Mouse (Mus musculus) midbrain, embryonic 12.5 days (tissue): ENCODE data around the gene Smyd3. TPM values are rescaled to one million over a fixed set of nuclear protein-coding genes. Genes with fewer than 3 reads are reported as not detected.

ENCODE experiments used
- ATAC-seq: fragments of 200-750 bp; cut with Nextera tagmentation; 2 replicates; pipeline ENCODE4 v1.8.0; 2017; ENCODE audit warnings: low read depth, moderate TSS enrichment, moderate library complexity; ENCODE audit not compliant: low FRiP score
- H3K27ac ChIP-seq: fragments of 300-500 bp; sonication (generic); replicated peaks from 2 replicates; pipeline ENCODE4 v1.5.1; 2016; ENCODE audit warnings: mild to moderate bottlenecking
- H3K27me3 ChIP-seq: fragments of 300-500 bp; sonication (generic); 2 replicates; pipeline ENCODE4 v1.6.1; 2016; ENCODE audit warnings: mild to moderate bottlenecking
- H3K36me3 ChIP-seq: fragments of 300-500 bp; sonication (generic); 2 replicates; pipeline ENCODE4 v1.6.1; 2016
- H3K4me1 ChIP-seq: fragments of 300-500 bp; sonication (generic); 2 replicates; pipeline ENCODE4 v1.6.1; 2016
- H3K4me2 ChIP-seq: fragments of 300-500 bp; sonication (generic); replicated peaks from 2 replicates; pipeline ENCODE4 v1.6.1; 2016; ENCODE audit warnings: mild to moderate bottlenecking, moderate library complexity
- H3K4me3 ChIP-seq: fragments of 300-500 bp; sonication (generic); 2 replicates; pipeline ENCODE4 v1.5.1; 2016; ENCODE audit warnings: mild to moderate bottlenecking
- H3K9ac ChIP-seq: fragments of 300-500 bp; sonication (generic); replicated peaks from 2 replicates; pipeline ENCODE4 v1.6.1; 2016; ENCODE audit warnings: mild to moderate bottlenecking, moderate library complexity
- H3K9me3 ChIP-seq: fragments of 300-500 bp; sonication (generic); 2 replicates; pipeline ENCODE4 v1.6.1; 2016; ENCODE audit warnings: mild to moderate bottlenecking
- WGBS: fragments of 180-500 bp; shearing (Covaris S2); methylation state at CpG from one replicate; pipeline ENCODE4 v1.1.7; 2016; 5-methylcytosine and 5-hydroxymethylcytosine counted together
- polyA plus RNA-seq: library from polyadenylated mRNA; unstranded; fragments of >200 nt; fragmentation: Nextera tagmentation; extraction: Ambion mirVana; gene quantifications from 2 replicates; pipeline ENCODE4 v1.2.1, GENCODE M21; 2016

Smyd3 gene
- polyA plus RNA-seq, 1 experiment from 2014 or later, result 14.3 TPM

DNA sequence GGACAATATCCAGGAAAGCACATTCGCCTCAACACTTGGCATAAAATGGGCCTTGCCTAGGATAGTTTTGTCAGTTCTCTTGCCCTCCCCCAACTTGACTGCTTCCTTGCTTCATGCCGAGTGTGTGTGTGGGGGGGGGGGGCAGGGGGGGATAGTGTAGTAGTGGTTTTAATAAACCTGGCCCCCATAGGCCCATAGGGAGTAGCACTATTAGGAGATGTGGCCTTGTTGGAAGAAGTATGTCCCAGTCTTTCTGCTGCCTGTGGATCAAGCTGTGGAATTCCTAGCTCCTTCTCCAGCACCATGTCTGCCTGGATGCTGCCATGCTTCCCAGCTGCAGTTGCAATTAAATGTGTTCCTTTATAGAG is 71.0 kb downstream of the Smyd3 start:
- peak; percentile 31; the same call in 1 of the 2 replicates for ATAC-seq
- Histone ChIP-seq H3K4me3 (no peak overlapping the region), H3K27me3 (peaks cover 20% of the 10 kb centered on the region), H3K9ac (no peak overlapping the region), H3K4me2 (peak overlapping the region; percentile 19; the same call in 1 of the 2 replicates), H3K36me3 (no peaks in the 10 kb centered on the region), H3K9me3 (no peaks in the 10 kb centered on the region), H3K27ac (no peak overlapping the region), H3K4me1 (peaks cover 12% of the 10 kb centered on the region)
- WGBS, result 35% methylated on average over 2 of the region's 2 CpGs

GRCm38 (mm10) chr1:179446127-179446844 is 71.6 kb downstream of the Smyd3 start:
- ATAC-seq, result peak; percentile 81
- Histone ChIP-seq H3K4me3 (no peak overlapping the region), H3K36me3 (no peaks in the 10 kb centered on the region), H3K9ac (no peak overlapping the region), H3K9me3 (no peaks in the 10 kb centered on the region), H3K4me2 (peak overlapping the region; percentile 19; the same call in 1 of the 2 replicates), H3K27me3 (peaks cover 20% of the 10 kb centered on the region), H3K4me1 (peaks cover 12% of the 10 kb centered on the region), H3K27ac (no peak overlapping the region)
- 31% methylated on average over 17 of the region's 17 CpGs for WGBS

DNA sequence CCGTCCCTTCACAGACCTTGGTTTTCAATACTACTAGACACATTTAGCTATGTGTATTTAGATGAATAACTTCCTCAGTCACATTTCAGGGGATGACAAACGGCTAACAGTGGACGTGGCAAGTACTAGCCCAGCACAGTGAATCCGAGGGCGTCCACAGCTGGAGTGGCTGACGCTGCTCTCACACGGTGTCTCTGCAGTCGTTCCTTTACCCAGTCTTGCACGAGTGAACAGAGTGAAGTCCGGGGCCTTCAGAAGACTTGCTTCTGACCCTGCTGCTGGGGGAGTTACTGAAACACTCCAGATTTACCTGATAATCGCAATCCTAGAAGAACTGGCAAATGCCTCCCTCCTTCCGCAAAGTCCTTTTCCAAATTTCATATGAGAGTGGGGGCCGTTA is 74.0 kb downstream of the Smyd3 start:
- peaks cover 20% of the 10 kb centered on the region for H3K27me3 ChIP-seq
- H3K9ac ChIP-seq, result no peak overlapping the region
- H3K27ac ChIP-seq, result no peak overlapping the region
- H3K4me3 ChIP-seq, result no peak overlapping the region
- H3K4me2 ChIP-seq, result no peak overlapping the region
- H3K4me1 ChIP-seq, result peaks cover 12% of the 10 kb centered on the region
- 86% methylated on average over 13 of the region's 13 CpGs for WGBS
- no peaks in the 10 kb centered on the region for H3K36me3 ChIP-seq
- ATAC-seq, result no peak
- H3K9me3 ChIP-seq, result no peaks in the 10 kb centered on the region

DNA sequence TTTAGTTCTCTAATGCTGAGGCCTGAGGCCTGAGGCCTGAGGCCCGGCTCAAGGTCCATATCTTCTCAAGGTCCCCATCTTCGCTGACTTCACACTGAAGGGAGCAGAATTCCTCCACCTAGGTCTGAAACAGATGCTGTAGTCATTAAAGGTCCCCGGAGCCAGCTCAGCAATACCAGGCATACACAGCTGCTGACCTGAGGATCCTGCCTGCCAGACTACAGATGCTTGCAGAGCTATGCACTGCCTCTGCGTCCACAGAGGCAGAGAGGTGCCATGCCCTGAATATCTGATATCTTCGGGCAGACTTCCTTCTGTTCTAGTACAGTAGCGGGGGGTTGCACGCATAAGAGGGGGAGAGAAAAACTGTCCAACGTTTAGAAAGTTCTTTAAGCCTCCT is 74.4 kb downstream of the Smyd3 start:
- Histone ChIP-seq H3K9me3 (no peaks in the 10 kb centered on the region), H3K4me3 (no peak overlapping the region), H3K4me1 (peaks cover 12% of the 10 kb centered on the region), H3K27me3 (peaks cover 20% of the 10 kb centered on the region), H3K27ac (no peak overlapping the region), H3K9ac (no peak overlapping the region), H3K36me3 (no peaks in the 10 kb centered on the region), H3K4me2 (no peak overlapping the region)
- WGBS, result 77% methylated on average over 8 of the region's 8 CpGs
- no peak for ATAC-seq

DNA sequence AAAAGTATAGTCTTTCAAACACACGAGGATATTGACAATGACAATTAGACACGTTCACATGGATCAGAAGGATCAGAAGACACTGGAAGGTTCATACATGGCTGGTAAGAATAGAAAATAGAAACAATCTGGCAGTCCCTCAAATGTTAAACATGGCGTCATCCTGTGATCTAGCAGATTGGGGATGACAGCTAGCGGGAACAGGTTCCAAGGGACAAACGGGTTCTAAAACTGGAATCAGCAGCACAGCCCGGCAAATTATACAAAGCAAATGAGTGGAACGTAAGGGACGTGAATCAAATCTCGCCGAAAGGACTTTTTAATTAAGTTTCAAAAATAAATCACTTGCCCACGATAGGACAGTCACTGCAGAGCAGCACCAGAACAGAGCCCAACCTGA is 81.2 kb downstream of the Smyd3 start:
- no peak overlapping the region for H3K9ac ChIP-seq
- no peaks in the 10 kb centered on the region for H3K9me3 ChIP-seq
- WGBS, result 90% methylated on average over 11 of the region's 11 CpGs
- H3K36me3 ChIP-seq, result no peaks in the 10 kb centered on the region
- ATAC-seq, result no peak
- H3K4me1 ChIP-seq, result no peaks in the 10 kb centered on the region
- no peaks in the 10 kb centered on the region for H3K27me3 ChIP-seq
- H3K4me2 ChIP-seq, result no peak overlapping the region
- H3K4me3 ChIP-seq, result no peak overlapping the region
- no peak overlapping the region for H3K27ac ChIP-seq

GRCm38 (mm10) chr1:179434443-179435260 is 83.2 kb downstream of the Smyd3 start:
- Histone ChIP-seq H3K27ac (no peak overlapping the region), H3K4me2 (no peak overlapping the region), H3K4me1 (no peaks in the 10 kb centered on the region), H3K9ac (no peak overlapping the region), H3K4me3 (no peak overlapping the region), H3K36me3 (no peaks in the 10 kb centered on the region), H3K9me3 (no peaks in the 10 kb centered on the region), H3K27me3 (no peaks in the 10 kb centered on the region)
- ATAC-seq, result no peak
- 92% methylated on average over 11 of the region's 11 CpGs for WGBS

GRCm38 (mm10) chr1:179433828-179434227 is 84.0 kb downstream of the Smyd3 start:
- Histone ChIP-seq H3K9me3 (no peaks in the 10 kb centered on the region), H3K36me3 (no peaks in the 10 kb centered on the region), H3K27me3 (no peaks in the 10 kb centered on the region), H3K4me3 (no peak overlapping the region), H3K27ac (no peak overlapping the region), H3K4me2 (no peak overlapping the region), H3K9ac (no peak overlapping the region), H3K4me1 (no peaks in the 10 kb centered on the region)
- no peak for ATAC-seq
- 90% methylated on average over 7 of the region's 7 CpGs for WGBS

DNA sequence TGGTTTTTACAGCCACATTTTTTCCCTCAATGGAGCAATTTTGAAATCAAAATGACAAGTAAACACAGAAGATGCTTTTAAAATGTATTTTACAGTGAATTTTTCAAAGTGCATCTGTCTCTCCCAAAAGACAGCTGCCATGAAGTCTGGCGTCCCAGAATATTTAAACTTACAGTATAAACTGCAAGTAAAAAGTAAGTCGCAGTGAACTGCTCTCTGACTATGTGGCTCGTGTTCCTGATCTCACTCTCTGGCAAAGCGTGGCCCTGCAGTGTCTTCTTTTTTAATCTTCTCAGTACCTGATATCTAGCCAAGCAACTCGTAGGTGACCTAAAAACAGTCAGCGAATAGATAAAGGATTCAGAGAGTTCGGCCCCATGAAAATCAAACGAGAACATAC is 84.5 kb downstream of the Smyd3 start:
- no peaks in the 10 kb centered on the region for H3K9me3 ChIP-seq
- H3K36me3 ChIP-seq, result no peaks in the 10 kb centered on the region
- WGBS, result 90% methylated on average over 8 of the region's 8 CpGs
- H3K4me3 ChIP-seq, result no peak overlapping the region
- H3K9ac ChIP-seq, result no peak overlapping the region
- H3K27me3 ChIP-seq, result no peaks in the 10 kb centered on the region
- ATAC-seq, result no peak
- H3K4me1 ChIP-seq, result no peaks in the 10 kb centered on the region
- no peak overlapping the region for H3K27ac ChIP-seq
- no peak overlapping the region for H3K4me2 ChIP-seq

- Histone ChIP-seq H3K9me3 (no peaks in the 10 kb centered on the region), H3K27ac (no peak overlapping the region), H3K36me3 (no peaks in the 10 kb centered on the region), H3K9ac (no peak overlapping the region), H3K4me3 (no peak overlapping the region), H3K4me1 (no peaks in the 10 kb centered on the region), H3K4me2 (no peak overlapping the region), H3K27me3 (no peaks in the 10 kb centered on the region)
- no peak for ATAC-seq
- WGBS, result 86% methylated on average over 3 of the region's 3 CpGs
Measured at GRCm38 (mm10) chr1:179430077-179430476, 87.8 kb downstream of the Smyd3 start.

GRCm38 (mm10) chr1:179424879-179425472 is 92.9 kb downstream of the Smyd3 start:
- no peak overlapping the region for H3K4me2 ChIP-seq
- no peak overlapping the region for H3K9ac ChIP-seq
- no peaks in the 10 kb centered on the region for H3K9me3 ChIP-seq
- no peak overlapping the region for H3K27ac ChIP-seq
- no peak overlapping the region for H3K4me3 ChIP-seq
- ATAC-seq, result no peak
- no peaks in the 10 kb centered on the region for H3K36me3 ChIP-seq
- H3K27me3 ChIP-seq, result no peaks in the 10 kb centered on the region
- H3K4me1 ChIP-seq, result no peaks in the 10 kb centered on the region
- WGBS, result 95% methylated on average over 12 of the region's 12 CpGs

DNA sequence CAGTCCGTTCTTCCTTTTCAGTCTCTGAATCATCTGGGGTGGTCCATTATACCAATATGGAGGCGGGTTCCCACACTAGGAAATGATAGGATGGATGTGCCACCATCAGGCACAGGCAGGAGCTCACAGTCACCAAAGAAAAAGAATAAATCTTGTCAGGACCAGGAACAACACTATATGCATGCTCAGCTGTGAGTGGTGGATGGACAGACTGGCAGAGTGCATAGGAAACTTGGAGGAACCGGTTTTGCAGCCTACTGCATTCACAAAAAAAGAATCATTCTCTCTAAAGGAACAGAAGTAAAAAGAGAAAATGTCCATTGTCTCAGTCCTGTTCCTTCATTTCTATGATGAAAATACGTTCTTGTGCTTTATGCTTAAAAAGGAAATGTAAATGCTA is 98.8 kb downstream of the Smyd3 start:
- 79% methylated on average over 4 of the region's 4 CpGs for WGBS
- H3K9ac ChIP-seq, result no peak overlapping the region
- no peaks in the 10 kb centered on the region for H3K4me1 ChIP-seq
- no peak for ATAC-seq
- H3K4me2 ChIP-seq, result no peak overlapping the region
- no peaks in the 10 kb centered on the region for H3K9me3 ChIP-seq
- no peaks in the 10 kb centered on the region for H3K27me3 ChIP-seq
- H3K4me3 ChIP-seq, result no peak overlapping the region
- H3K36me3 ChIP-seq, result no peaks in the 10 kb centered on the region
- no peak overlapping the region for H3K27ac ChIP-seq

- H3K27me3 ChIP-seq, result no peaks in the 10 kb centered on the region
- ATAC-seq, result no peak
- no peak overlapping the region for H3K4me2 ChIP-seq
- no peak overlapping the region for H3K9ac ChIP-seq
- no peaks in the 10 kb centered on the region for H3K36me3 ChIP-seq
- peaks cover 7% of the 10 kb centered on the region; the same call in 1 of the 2 replicates for H3K9me3 ChIP-seq
- H3K4me1 ChIP-seq, result no peaks in the 10 kb centered on the region
- 90% methylated on average over 4 of the region's 4 CpGs for WGBS
- no peak overlapping the region for H3K4me3 ChIP-seq
- no peak overlapping the region for H3K27ac ChIP-seq
Measured at GRCm38 (mm10) chr1:179408086-179408485, 109.8 kb downstream of the Smyd3 start.
